Mouse (Mus musculus): ENCODE results near the gene Cacna1c. TPM values are rescaled to one million over a fixed set of nuclear protein-coding genes. Genes with fewer than 3 reads are reported as not detected.

The Cacna1c gene
- polyA plus RNA-seq, 1 experiment = 3.0 TPM

DNA sequence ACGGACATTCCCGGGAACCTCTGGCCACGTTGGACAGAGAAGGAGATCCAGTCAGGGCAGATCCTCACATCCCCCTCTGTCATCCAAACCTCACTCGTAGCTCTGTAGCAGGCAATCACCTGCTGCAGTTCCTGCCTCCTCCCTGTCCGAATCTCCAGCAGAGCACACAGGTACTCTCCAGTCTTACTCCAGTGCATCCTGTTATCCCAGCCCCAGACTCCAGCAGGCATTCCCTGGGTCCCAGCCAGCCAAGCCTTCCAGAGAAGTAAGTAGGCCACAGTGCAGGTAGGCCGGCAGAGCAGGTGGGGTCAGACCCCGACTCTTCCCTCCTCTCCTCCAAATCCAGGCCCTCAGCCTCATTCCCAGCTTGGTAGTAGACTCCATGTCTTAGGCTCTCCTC lies 186.7 kb downstream of the Cacna1c start:
- DNase-seq (ENCODE audit: low read depth) = no peak

DNA sequence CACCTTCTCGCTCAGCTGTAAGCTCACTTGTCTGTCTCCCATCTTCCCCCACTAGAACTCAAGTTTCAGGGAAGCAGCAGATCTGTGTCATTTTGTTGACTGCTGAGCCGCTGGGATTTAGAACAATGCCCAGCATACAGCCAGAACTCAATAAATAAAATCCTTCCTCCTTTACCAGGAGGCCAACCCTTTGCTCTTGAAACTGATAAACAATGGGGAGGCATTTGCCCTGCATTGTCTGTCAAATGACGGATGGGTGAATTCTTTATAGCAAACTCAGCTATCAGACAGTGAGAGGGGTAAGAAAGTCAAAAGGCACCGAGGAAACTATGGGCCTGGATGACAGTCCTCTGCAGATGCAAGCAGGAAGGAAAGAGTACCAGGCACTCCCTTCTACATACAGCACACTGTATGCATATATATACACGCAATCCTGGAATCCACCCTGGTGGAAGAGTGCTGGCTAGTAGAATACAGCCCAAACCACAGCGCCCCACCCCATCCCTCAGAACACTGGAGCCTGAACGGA lies 187.5 kb downstream of the Cacna1c start:
- DNase-seq (ENCODE audit: low read depth) = no peak

DNA sequence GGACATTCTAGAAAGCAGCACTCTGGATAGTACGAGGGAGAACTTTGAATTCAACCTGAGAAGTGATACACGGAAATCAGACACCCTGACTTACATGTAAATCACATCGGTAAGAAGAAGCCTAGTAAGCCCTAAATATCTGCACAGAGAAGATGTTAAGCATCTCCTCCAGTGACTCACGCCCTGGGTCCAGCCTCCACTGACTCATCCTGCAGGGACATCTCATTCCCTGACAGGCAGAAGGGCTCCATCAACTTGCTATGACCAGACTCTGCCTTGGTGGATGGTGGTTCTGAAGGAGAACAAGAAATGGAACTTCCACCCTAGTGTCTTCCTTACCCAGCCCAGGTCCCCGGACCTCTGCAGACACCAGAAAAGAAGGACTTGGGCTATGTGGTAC lies 191.6 kb downstream of the Cacna1c start:
- no peak for DNase-seq (ENCODE audit: low read depth)

DNA sequence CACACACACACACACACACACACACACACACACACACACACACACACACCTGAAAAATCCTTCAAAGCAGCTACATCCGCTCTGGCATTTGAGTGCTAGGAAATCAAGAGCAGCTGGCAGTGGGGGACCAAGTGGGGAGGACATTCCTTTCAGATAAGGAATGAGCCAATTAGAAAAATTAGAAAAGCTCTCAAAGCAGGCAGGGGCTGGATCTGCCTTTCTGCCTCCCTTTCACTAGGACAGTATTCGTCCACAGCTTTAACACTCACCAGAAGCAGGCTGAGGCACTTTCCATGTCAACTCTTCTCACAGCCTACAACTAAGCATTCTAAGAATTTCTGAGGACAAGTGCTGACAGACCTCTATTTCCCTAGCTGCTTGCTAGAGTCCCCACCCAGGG lies 194.8 kb downstream of the Cacna1c start:
- no peak for DNase-seq (ENCODE audit: low read depth)

DNA sequence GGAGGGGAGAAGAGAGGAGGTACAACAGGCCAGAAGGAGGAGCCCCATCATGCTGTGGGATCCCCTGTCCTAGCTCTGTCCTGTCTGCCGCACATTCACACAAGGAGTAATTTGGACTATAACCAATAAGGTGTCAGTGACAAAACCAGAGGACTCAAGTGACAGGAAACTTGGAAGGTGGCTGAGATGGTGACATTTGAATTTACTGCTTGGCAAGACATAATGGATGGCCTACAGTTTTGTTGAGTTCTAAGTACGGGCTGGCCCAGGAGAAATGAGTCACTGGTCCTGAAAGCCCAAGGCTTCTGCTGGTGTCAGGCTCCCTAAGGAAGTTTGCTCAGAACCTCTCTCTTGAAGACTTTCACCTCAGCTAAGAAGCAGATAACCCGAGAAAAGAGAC lies 196.0 kb downstream of the Cacna1c start:
- DNase-seq (ENCODE audit: low read depth) = no peak

DNA sequence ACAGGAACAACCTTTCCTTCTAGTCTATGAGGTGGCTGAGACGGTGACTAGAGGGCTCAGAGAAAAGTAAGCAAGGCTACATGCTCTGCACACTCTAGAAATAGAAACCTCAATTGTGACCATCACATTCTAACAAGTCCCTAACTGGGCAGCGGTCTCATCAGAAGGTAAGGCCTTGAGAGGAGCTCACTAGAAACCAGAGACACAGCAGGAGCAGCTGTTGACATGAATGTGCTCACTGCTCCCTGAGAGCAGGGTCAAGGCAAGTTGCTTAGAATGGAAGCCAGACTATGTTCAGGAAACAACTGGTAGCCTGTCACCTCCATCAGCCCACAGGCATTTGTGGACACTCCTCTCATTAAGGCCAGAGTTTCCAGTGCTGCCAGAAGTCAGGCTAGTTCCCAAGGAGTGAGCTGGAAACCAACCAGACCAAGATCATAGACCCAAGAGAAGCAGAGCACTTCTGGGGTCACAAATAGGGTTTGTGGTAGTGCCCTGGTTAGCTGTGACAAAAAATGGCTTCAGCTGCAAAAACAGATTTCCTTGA lies 196.8 kb downstream of the Cacna1c start:
- no peak for DNase-seq (ENCODE audit: low read depth)

DNA sequence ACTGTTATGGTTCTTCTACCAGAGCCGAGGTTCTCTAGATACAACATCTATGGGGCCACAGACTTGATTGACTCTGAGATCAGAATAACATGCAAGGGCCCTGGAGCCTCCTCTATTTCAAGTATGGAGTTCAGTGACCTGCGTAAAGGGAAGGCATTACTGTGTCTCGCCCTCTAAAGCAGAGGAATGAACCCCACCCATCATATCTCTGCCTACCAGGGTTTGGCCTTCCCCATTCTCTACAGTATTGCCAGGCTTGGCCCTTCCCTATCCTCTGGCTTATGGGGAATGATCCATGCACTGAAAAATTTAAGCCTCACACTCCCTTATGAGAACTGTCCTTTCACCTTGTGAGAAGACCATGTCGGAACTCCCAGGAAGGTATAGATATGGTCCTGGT lies 198.8 kb downstream of the Cacna1c start:
- DNase-seq (ENCODE audit: low read depth) = no peak

DNA sequence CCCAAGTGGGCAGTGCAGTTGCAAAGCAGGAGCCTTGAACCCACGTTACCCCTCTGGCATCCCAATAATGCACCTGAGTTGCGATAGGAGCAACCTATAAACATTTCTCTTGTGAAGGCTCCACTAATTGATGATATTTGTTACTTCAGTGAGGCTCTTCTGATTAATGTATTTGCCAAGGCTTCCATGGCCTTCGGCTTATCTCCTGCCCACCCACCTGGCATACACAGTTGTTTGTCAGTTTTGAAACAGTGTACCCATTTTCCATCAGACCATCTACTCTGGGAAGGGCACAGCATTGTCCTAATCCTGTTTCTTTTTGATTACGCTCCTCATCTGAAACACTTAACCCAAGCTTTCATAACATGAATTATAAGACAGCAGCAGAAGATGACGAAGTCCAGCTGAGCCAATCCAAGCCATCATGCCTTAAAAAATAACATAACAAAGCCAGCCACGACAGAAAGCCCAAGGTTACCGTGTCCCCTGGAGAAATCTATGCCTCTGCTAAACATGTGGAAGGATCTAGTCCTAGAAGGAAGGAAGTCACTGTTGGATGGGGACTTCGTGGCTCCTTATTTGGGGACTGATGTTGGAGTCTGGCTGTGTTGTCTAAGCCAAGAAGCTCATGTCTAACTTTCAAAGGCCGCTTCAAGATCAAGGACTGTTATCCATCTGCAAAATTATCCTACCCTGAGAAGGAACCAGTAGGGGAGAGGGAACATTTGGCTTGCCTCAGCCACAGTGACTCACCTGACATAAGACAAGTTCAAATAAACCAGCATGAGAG lies 201.8 kb downstream of the Cacna1c start:
- no peak for DNase-seq (ENCODE audit: low read depth)

DNA sequence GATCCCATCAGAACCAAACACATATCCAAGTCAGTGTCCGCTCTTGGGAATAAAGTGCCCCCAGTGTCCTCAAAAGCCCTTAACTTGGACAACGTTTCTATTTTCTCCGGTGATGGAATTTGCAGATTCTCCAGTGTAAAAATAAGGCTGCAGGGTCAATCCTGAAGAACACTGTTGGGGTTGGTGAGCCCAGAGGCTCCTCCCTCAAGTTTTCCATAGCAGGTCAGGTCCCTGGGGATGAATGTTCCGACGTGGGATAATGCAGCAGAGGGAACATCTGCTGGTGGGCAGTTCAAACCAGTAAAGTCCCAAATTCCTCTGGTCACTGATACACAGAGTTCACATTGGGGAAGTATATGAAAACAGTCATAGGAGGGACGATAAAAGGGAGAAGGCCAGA lies 203.8 kb downstream of the Cacna1c start:
- no peak for DNase-seq (ENCODE audit: low read depth)

DNA sequence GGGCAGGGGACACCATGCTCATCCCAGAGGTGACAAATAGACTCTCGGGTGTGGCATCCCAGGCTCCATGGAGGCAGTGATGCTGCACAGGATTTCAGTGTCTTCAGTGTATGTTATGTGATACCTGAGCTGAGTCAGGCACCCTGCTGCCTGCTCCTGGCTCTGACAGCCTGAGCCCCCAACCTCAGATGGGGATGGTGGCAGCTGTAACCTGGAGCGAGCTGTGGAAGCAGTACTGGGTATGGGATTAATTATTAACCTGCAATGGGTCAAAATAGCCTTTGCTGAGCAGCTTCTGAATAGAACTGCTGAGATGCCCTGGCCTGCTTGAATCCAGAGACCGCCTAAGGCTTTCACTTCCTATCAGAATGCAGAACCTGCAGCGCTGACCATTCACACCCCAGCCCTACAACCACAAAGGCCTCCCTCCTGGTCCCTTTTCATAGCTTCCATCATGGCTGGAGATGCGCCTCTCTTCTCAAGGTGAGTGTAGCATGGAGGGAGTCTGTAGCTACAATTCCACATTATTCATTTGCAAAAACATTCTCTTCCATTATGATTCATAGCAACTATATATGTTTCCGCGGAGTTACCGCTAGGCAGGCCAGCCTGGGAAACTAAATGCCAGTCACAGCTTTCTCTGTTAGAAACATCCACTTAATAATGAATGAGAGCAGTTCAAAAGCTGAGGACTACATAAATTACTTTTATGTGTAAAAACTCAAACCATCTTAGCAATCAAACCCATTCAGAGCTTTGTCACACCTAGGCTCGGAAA lies 206.0 kb downstream of the Cacna1c start:
- no peak for DNase-seq (ENCODE audit: low read depth)

DNA sequence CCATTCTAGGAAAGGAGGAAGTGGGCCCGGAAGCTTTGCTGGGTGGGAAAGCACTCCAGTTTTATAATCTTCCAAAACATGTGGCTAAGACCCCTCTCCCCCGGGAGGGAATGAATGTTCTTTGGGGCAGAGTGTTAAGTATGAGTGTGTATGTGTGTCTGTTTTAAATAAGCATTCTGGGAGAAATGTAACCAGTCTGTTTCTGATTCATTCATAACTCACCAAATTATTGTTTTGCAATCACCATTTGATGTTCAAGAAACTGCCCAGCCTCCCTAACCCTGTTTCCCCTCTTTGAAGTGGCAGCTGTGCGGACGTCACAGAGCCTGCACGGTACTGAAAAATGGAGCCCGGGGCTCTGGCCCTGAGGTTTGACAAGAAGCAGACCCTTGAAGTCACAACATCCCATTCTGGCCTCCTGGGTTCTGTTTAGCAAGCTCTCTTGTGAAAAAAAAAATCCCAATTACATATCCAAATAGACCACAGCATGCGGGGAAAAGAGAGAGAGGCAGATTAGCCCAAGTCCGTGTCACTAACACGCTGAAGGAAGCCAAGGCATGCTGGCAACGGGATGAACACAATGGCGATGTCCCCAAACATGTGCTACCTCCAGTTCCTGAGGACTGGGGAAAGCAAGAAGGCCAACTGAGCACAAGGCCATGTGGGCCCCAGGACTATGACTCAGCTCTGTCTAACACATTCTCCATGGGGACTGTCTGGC lies 211.9 kb downstream of the Cacna1c start:
- DNase-seq (ENCODE audit: low read depth) = no peak

DNA sequence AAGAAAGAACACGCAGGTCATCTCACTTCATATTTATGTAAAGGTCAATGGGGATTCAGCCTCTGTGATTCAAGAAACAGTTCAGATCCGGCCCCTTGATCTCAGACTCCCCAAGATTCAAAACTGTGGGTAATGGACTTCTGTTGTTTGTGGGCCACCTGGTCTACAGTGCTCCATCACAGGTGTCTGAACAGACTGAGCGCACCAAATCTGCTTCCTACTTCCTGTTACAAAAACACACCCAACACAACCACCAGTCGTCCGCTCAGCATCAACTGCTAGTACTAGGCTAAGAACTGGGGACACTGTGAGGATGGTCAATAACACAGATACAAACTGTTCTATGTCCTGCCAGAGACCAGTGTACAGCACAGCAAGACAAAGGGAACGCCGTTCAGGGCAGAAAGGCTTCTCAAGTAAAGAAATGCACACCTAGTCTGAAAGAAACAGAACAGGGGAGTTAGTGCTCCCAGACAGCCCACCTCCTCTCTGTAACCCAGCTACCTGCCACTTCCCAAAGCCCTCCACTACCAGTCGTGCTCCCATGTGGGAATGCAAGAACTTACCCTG lies 212.7 kb downstream of the Cacna1c start:
- DNase-seq (ENCODE audit: low read depth) = no peak

DNA sequence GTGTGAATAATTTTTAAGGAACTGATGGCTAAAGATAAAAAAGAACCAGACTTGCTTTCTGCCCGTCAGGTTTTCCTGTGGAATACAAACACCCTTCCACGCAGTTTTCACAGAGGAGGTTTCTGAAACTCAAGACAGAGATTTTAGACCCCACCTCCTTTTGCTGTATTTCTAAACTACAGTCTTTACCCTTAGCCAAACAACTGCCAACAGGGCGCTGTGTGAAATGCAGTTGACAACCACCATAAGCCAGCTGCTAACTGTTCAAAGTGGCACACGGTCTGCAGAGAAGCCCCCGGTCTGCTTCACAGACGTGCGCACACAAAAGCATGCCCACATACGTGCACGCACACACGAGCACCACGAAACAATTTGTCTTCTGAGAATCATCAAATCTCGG lies 216.0 kb downstream of the Cacna1c start:
- DNase-seq (ENCODE audit: low read depth) = no peak

DNA sequence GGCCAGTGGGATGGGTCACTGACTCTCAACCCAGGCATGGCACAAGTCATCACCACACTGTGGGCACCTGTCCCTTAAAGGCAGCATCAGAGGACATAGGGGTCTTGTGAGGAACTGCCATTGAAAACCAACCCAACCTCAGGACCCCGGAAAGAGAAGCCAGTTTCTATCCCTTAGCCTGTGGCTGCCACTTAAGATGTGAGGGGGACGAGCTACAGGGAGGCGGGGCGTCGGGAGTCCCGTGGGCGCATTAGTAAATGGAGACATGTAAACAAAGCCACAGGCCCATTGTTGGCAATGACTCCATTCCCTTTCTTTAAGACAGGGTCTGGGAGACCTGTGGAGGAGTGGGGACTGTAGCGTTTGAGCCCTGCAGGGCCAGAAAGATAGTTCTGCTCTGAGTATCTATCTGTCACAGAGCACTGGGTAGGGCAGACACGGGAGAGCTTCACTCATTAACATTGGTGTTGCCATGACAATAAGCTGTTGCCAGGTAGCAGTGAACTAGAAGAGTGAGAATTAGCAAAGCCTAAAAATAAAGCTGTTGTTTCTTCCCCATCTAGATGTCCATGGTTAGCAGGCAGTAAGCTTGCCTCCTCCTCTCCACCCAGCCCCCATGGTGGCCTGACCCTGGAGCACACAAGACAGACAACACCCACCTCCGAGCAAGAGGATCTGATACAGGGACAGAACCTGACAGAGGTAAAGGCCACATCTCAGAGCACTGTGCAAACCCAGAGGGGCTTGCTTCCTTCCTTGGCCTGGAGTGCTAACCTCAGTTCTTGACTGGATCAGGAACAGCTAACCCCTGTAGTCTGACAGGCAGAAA lies 218.6 kb downstream of the Cacna1c start:
- DNase-seq (ENCODE audit: low read depth) = no peak

DNA sequence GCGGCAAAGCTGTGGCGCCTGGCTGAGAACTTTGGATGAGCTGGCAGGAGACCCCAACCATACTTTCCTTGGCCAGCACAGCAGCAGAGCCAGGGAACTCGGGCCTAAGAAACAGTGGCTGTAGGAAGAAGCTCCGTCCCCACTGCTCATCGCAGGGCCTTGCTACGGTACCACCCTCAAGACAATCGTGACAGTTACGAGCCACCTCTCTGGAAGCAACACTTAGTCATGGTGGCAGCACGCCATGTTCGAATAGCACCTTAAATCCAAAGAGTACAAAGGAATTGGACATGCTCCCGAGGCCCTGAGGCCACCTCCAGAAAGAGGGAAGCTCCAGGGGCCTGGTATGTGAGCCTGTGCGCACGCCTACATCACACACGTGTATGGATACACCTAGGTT lies 219.6 kb downstream of the Cacna1c start:
- no peak for DNase-seq (ENCODE audit: low read depth)

DNA sequence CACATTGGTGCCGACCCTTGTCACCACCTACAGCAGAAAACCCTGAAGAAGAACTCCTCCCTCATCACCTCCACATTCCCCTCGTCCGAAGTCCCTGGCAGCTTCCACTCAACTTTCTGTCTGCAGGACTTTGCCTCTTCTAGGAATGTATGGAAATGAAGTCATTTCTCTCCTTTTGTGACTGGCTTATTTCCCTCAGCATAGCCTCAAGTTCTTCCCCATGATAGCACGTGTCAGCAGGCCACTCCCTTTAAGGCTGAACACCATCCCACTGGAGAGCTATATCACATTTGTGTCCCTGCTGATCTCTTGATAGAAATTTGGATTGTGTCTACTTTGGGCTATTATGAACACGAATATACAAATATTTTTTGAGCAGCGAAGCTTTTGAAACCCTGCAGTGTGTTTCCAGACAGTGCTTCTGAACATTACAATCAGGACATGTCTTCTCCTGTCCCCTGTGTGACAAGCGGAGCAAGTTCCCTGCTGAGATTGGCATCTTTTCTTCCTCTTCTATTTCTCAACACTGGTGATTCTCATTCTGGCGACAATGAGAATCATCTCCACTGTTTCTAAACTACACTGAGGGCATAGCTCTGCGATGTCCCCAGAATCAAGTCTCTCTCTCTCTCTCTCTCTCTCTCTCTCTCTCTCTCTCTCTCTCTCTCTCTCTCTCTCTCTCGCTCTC lies 224.2 kb downstream of the Cacna1c start:
- DNase-seq (ENCODE audit: low read depth) = no peak

DNA sequence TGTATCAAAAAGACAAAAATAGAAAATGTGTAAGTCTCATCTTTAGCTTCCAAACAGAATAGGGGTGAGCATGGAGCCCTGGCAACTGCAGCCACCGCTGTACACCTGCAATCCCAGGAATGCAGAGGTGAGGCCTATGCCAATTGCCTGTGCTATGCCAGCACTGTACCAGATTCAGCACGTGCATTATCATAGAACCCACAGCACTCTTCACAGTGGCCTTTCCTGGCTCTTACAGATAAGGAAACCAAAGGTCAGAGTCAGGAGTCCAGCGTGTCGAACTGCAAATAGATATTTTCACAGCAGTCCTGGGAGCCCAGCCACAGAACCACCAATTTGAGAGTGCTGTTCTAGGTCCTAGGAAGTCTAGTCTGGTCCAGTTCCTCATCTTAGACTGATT lies 227.4 kb downstream of the Cacna1c start:
- DNase-seq (ENCODE audit: low read depth) = no peak

DNA sequence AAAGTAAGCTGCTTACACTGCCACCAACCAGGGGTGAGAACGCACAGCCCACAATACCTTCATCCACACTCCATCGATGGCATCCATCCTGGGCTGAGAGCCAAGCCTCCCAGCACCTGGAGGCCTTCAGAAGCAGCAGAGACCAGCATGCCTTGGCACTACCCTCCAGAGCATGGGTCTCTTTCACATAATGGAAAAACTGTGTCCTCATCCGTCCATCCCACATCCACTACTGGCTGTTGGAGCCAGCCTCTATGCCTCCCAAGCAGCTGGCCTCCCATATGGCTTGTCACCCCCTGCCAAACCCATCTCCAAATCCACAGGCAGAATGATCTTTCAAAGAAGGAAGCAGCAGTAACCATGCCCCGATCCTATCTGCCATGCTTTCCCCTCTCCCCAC lies 229.3 kb downstream of the Cacna1c start:
- no peak for DNase-seq (ENCODE audit: low read depth)

DNA sequence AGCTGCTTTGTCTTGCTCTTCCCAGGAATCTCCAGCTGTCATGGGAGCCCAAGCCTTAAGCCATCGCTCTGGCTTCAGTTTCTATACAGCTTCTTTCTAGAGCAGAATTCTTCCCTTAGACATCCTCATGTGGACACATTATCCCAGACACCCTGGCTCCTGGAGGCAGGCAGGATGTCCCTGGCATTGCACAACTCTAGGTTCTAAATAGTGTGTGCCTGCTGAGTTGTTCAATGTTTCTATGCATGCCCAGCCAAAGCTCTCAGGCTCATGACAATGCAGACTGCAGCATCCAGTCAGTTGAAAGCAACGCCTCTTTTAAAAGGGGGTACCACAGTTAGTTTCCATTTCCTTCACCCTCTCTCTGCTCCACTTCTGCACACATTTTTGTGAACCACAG lies 230.6 kb downstream of the Cacna1c start:
- DNase-seq (ENCODE audit: low read depth) = no peak

DNA sequence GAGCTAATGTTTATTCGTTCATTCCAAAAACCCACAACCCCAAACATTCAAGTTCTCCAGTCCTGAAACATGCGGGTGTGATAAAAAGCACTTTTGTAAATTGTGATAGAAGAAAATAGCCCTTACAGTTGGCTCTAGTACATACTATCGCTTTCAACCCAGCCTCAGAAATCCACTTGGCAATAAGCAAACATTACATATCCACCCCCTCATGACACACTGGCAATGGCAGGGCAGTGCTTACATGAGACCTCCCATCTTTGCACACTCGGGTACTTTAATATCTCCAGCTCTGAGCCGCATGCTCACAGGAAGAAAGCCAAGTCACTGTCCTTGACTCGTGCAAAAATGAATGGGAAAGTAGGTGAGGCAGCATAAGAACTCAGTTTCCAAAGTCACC lies 232.4 kb downstream of the Cacna1c start:
- DNase-seq (ENCODE audit: low read depth) = no peak

Data from gonadal fat pad, adult 2 months (tissue).